Mouse (Mus musculus) CH12.LX (cell line): ENCODE results near the gene Nup210. TPM values are rescaled to one million over a fixed set of nuclear protein-coding genes. Genes with fewer than 3 reads are reported as not detected.

Experiments used
- DNase-seq: peaks from one replicate; pipeline ENCODE4 v3.0.0-alpha.2; 2013; ENCODE audit errors: extremely low read depth
- H3K27ac ChIP-seq: 2 replicates; pipeline ENCODE4 v1.5.1; 2012; ENCODE audit warnings: low read depth, mild to moderate bottlenecking, control low read depth, moderate library complexity; ENCODE audit not compliant: insufficient read depth
- H3K27me3 ChIP-seq: replicated peaks from 2 replicates; pipeline ENCODE3; 2012; ENCODE audit warnings: inconsistent platforms
- H3K36me3 ChIP-seq, 2 experiments: replicated peaks in 1 of 2; 2 replicates each; pipeline versions ENCODE3 to v1.6.1; 2012; ENCODE audit warnings: inconsistent platforms in 1 of 2, low read length in 1 of 2, mild to moderate bottlenecking in 1 of 2, mixed read lengths in 1 of 2, moderate library complexity in 1 of 2; ENCODE audit not compliant: control insufficient read depth in 1 of 2, insufficient read depth in 1 of 2
- H3K4me1 ChIP-seq, 2 experiments: 2 replicates each; pipeline ENCODE4 v1.6.1; 2012; ENCODE audit warnings: inconsistent platforms in 1 of 2, moderate library complexity in 1 of 2; ENCODE audit not compliant: insufficient read depth in 2 of 2, control insufficient read depth in 1 of 2
- H3K4me2 ChIP-seq: 2 replicates; pipeline ENCODE4 v1.6.1; 2012; ENCODE audit warnings: low read depth, mild to moderate bottlenecking, control low read depth; ENCODE audit not compliant: poor library complexity, insufficient read depth, severe bottlenecking
- H3K4me3 ChIP-seq, 3 experiments: fragments of 150-350 bp in 1 of 3; sonication (generic) in 1 of 3; replicated peaks in 1 of 3; 2 replicates each; pipeline versions ENCODE3 to v1.5.1; 2011 to 2012; ENCODE audit warnings: low read depth in 2 of 3, low read length in 2 of 3, mild to moderate bottlenecking in 2 of 3, moderate library complexity in 2 of 3, control low read depth in 1 of 3, improper control_type of control experiment in 1 of 3, inconsistent platforms in 1 of 3, mixed read lengths in 1 of 3; ENCODE audit not compliant: poor library complexity in 1 of 3
- H3K79me2 ChIP-seq: replicated peaks from 2 replicates; pipeline ENCODE4 v1.6.1; 2012; ENCODE audit warnings: mild to moderate bottlenecking, moderate library complexity; ENCODE audit not compliant: control insufficient read depth, poor library complexity, insufficient read depth, severe bottlenecking; ENCODE audit errors: extremely low read depth
- H3K9ac ChIP-seq: 2 replicates; pipeline ENCODE4 v1.6.1; 2012; ENCODE audit warnings: low read depth, mild to moderate bottlenecking, control low read depth, moderate library complexity; ENCODE audit not compliant: insufficient read depth
- H3K9me3 ChIP-seq: replicated peaks from 2 replicates; pipeline ENCODE3; 2012; ENCODE audit warnings: low read length, inconsistent platforms, mixed read lengths
- CHD2 ChIP-seq: IDR thresholded peaks from 2 replicates; pipeline ENCODE4 v1.6.1; 2011; ENCODE audit warnings: low read length, improper control_type of control experiment
- E2F4 ChIP-seq: IDR thresholded peaks from 2 replicates; pipeline ENCODE4 v1.6.1; 2011; ENCODE audit warnings: low read depth, low read length, improper control_type of control experiment; ENCODE audit not compliant: insufficient replicate concordance
- ELF1 ChIP-seq: IDR thresholded peaks from 2 replicates; pipeline ENCODE4 v1.6.1; 2014; ENCODE audit warnings: low read depth, mild to moderate bottlenecking, inconsistent platforms, low read length, improper control_type of control experiment
- EP300 ChIP-seq: IDR thresholded peaks from 2 replicates; pipeline ENCODE4 v1.6.1; 2011; ENCODE audit warnings: low read length, improper control_type of control experiment
- GABPA ChIP-seq: IDR thresholded peaks from 2 replicates; pipeline ENCODE4 v1.6.1; 2012; ENCODE audit warnings: low read depth, low read length, improper control_type of control experiment, inconsistent platforms; ENCODE audit not compliant: insufficient replicate concordance
- HCFC1 ChIP-seq: IDR thresholded peaks from 2 replicates; pipeline ENCODE4 v1.6.1; 2012; ENCODE audit warnings: low read depth, mild to moderate bottlenecking, inconsistent platforms, low read length, improper control_type of control experiment
- IRF4 ChIP-seq: IDR thresholded peaks from 2 replicates; pipeline ENCODE4 v1.6.1; 2014; ENCODE audit warnings: low read depth, mild to moderate bottlenecking, inconsistent platforms, low read length, improper control_type of control experiment
- JUN ChIP-seq: IDR thresholded peaks from 2 replicates; pipeline ENCODE4 v1.6.1; 2011; ENCODE audit warnings: low read depth, mild to moderate bottlenecking, low read length, improper control_type of control experiment, moderate library complexity; ENCODE audit not compliant: insufficient read depth
- JUND ChIP-seq: conservative IDR thresholded peaks from 2 replicates; pipeline ENCODE4 v1.6.1; 2011; ENCODE audit warnings: low read depth, low read length, improper control_type of control experiment
- KAT2A ChIP-seq: IDR thresholded peaks from 2 replicates; pipeline ENCODE4 v1.6.1; 2012; ENCODE audit warnings: low read length, improper control_type of control experiment, inconsistent platforms; ENCODE audit not compliant: insufficient replicate concordance
- MAFK ChIP-seq: IDR thresholded peaks from 2 replicates; pipeline ENCODE4 v1.6.1; 2011; ENCODE audit warnings: low read length, improper control_type of control experiment; ENCODE audit not compliant: insufficient replicate concordance
- MAX ChIP-seq: IDR thresholded peaks from 2 replicates; pipeline ENCODE4 v1.6.1; 2011; ENCODE audit warnings: low read length, improper control_type of control experiment
- MEF2A ChIP-seq: IDR thresholded peaks from 2 replicates; pipeline ENCODE4 v1.6.1; 2014; ENCODE audit warnings: low read depth, mild to moderate bottlenecking, inconsistent platforms, low read length, improper control_type of control experiment, borderline replicate concordance
- MXI1 ChIP-seq: IDR thresholded peaks from 2 replicates; pipeline ENCODE4 v1.6.1; 2011; ENCODE audit warnings: mild to moderate bottlenecking, low read depth, low read length, improper control_type of control experiment
- MYC ChIP-seq: IDR thresholded peaks from 2 replicates; pipeline ENCODE4 v1.6.1; 2011; ENCODE audit warnings: low read depth, mild to moderate bottlenecking, improper control_type of control experiment, low read length
- NELFE ChIP-seq: IDR thresholded peaks from 2 replicates; pipeline ENCODE4 v1.6.1; 2011; ENCODE audit warnings: low read depth, low read length, improper control_type of control experiment
- NRF1 ChIP-seq: IDR thresholded peaks from 2 replicates; pipeline ENCODE4 v1.6.1; 2014; ENCODE audit warnings: low read depth, mild to moderate bottlenecking, inconsistent platforms, low read length, improper control_type of control experiment, moderate library complexity
- PAX5 ChIP-seq: IDR thresholded peaks from 2 replicates; pipeline ENCODE4 v1.6.1; 2012; ENCODE audit warnings: low read length, inconsistent platforms, mixed read lengths
- POLR2A ChIP-seq: IDR thresholded peaks from 2 replicates; pipeline ENCODE4 v1.6.1; 2011; ENCODE audit warnings: low read depth, mild to moderate bottlenecking, improper control_type of control experiment, low read length
- POLR2AphosphoS2 ChIP-seq: IDR thresholded peaks from 2 replicates; pipeline ENCODE4 v1.6.1; 2011; ENCODE audit warnings: low read depth, low read length, improper control_type of control experiment
- RCOR1 ChIP-seq: conservative IDR thresholded peaks from 2 replicates; pipeline ENCODE4 v1.6.1; 2012; ENCODE audit warnings: low read depth, mild to moderate bottlenecking, inconsistent platforms, low read length, improper control_type of control experiment
- SIN3A ChIP-seq: IDR thresholded peaks from 2 replicates; pipeline ENCODE4 v1.6.1; 2012; ENCODE audit warnings: low read length, improper control_type of control experiment, inconsistent platforms
- SMC3 ChIP-seq: IDR thresholded peaks from 2 replicates; pipeline ENCODE4 v1.6.1; 2011; ENCODE audit warnings: low read depth, low read length, improper control_type of control experiment
- TBP ChIP-seq: conservative IDR thresholded peaks from 2 replicates; pipeline ENCODE4 v1.6.1; 2011; ENCODE audit warnings: low read depth, low read length, improper control_type of control experiment
- TCF12 ChIP-seq: IDR thresholded peaks from 2 replicates; pipeline ENCODE4 v1.6.1; 2014; ENCODE audit warnings: low read depth, mild to moderate bottlenecking, inconsistent platforms, low read length, improper control_type of control experiment
- UBTF ChIP-seq: IDR thresholded peaks from 2 replicates; pipeline ENCODE4 v1.6.1; 2012; ENCODE audit warnings: low read depth, mild to moderate bottlenecking, inconsistent platforms, low read length, improper control_type of control experiment, moderate library complexity
- USF1 ChIP-seq: IDR thresholded peaks from 2 replicates; pipeline ENCODE4 v1.6.1; 2014; ENCODE audit warnings: low read depth, mild to moderate bottlenecking, inconsistent platforms, low read length, improper control_type of control experiment
- ZC3H11A ChIP-seq: IDR thresholded peaks from 2 replicates; pipeline ENCODE4 v1.6.1; 2012; ENCODE audit warnings: low read depth, mild to moderate bottlenecking, inconsistent platforms, low read length, improper control_type of control experiment
- ZMIZ1 ChIP-seq: IDR thresholded peaks from 2 replicates; pipeline ENCODE4 v1.6.1; 2012; ENCODE audit warnings: low read depth, mild to moderate bottlenecking, inconsistent platforms, low read length, improper control_type of control experiment
- dilution Hi-C: fragments of 300-500 bp; cut with MboI; formaldehyde crosslinking; loops from 2 replicates; pipeline ENCODE4 v1.14.3; 2020; ENCODE audit warnings: low sequenced_read_pairs; ENCODE audit not compliant: extremely low pct_unique_long_range_greater_than_20kb, extremely low pct_ligation_motif_present
- in situ Hi-C: fragments of 300-500 bp; cut with MboI; formaldehyde crosslinking; loops from 3 replicates; pipeline ENCODE4 v1.14.3; 2019; ENCODE audit warnings: low sequenced_read_pairs, low pct_ligation_motif_present, low pct_unique_long_range_greater_than_20kb, mixed read lengths
- polyA plus RNA-seq: library from polyadenylated mRNA; unstranded; fragments of >175 nt; gene quantifications from 2 replicates; pipeline ENCODE4 v1.2.1, GENCODE M21; 2012; ENCODE audit warnings: low read depth; ENCODE audit not compliant: insufficient read length
- total RNA-seq, 2 experiments: library from RNA; depleted of rRNA; stranded (reverse); fragments of 300-350 nt in 1 of 2; fragments of >200 nt in 1 of 2; gene quantifications; 2 replicates each; pipeline ENCODE4 v1.2.3; 2012 to 2014

The Nup210 gene
- total and polyA plus RNA-seq, 3 experiments = 41.9 to 103 (median 73.1) TPM

- H3K27ac ChIP-seq = no peak overlapping the region
- DNase-seq = no peak
Observed at GRCm38 (mm10) chr6:91155286-91155685, 38.7 kb upstream of the Nup210 start.

GRCm38 (mm10) chr6:91154685-91155084 lies 38.1 kb upstream of the Nup210 start:
- TF ChIP-seq GABPA (no peak), NELFE (no peak), TCF12 (no peak), MAX (no peak), POLR2AphosphoS2 (no peak), TBP (no peak), ELF1 (no peak), PAX5 (no peak), EP300 (no peak), CHD2 (no peak), UBTF (no peak), POLR2A (no peak), MXI1 (no peak), SIN3A (no peak), JUND (no peak), IRF4 (no peak), KAT2A (no peak)
- no peak overlapping the region for H3K9ac ChIP-seq
- H3K4me2 ChIP-seq = no peak overlapping the region
- H3K9me3 ChIP-seq = no peaks in the 10 kb centered on the region
- no peak overlapping the region for H3K27ac ChIP-seq
- H3K36me3 ChIP-seq = no peaks in the 10 kb centered on the region
- dilution Hi-C loops (no loop called here), in situ Hi-C loops (loop anchor here (25.0 kb wide), 1 partner anchor 258 kb away; the partner anchor contains the start of gene Wnt7a)
- H3K4me3 ChIP-seq = no peak overlapping the region
- H3K4me1 ChIP-seq = peaks cover 6 to 11% of the 10 kb centered on the region in 2 experiments
- H3K27me3 ChIP-seq = peaks cover 77% of the 10 kb centered on the region
- no peaks in the 10 kb centered on the region for H3K79me2 ChIP-seq
- DNase-seq = no peak

More at GRCm38 (mm10) chr6:91155286-91155685, 38.7 kb upstream of the Nup210 start:
- no peak overlapping the region for H3K4me3 ChIP-seq
- peaks cover 78% of the 10 kb centered on the region for H3K27me3 ChIP-seq
- in situ Hi-C loops = loop anchor here (25.0 kb wide), 1 partner anchor 257 kb away; the partner anchor contains the start of gene Wnt7a
- H3K9me3 ChIP-seq = no peaks in the 10 kb centered on the region
- H3K36me3 ChIP-seq = no peaks in the 10 kb centered on the region
- no peaks in the 10 kb centered on the region for H3K79me2 ChIP-seq
- peaks cover 6 to 11% of the 10 kb centered on the region in 2 experiments for H3K4me1 ChIP-seq
- H3K9ac ChIP-seq = no peak overlapping the region
- dilution Hi-C loops = no loop called here
- no peak overlapping the region for H3K4me2 ChIP-seq
- TF ChIP-seq SMC3 (no peak), CHD2 (no peak), KAT2A (no peak), ZMIZ1 (no peak), NELFE (no peak), ZC3H11A (no peak), NRF1 (no peak), HCFC1 (no peak), USF1 (no peak), MYC (no peak), E2F4 (no peak), SIN3A (no peak), TBP (no peak), UBTF (no peak), MAFK (no peak), JUN (no peak), RCOR1 (no peak), MEF2A (no peak), ELF1 (no peak), PAX5 (no peak)
